Mouse (Mus musculus) hindbrain, embryonic 14.5 days (tissue): ENCODE results near the gene A930017K11Rik. TPM values are rescaled to one million over a fixed set of nuclear protein-coding genes. Genes with fewer than 3 reads are reported as not detected.

ENCODE experiments used
- ATAC-seq: fragments of 200-750 bp; cut with Nextera tagmentation; 2 replicates; pipeline ENCODE4 v1.8.0; 2017; ENCODE audit warnings: moderate number of reproducible peaks, mild to moderate bottlenecking, moderate TSS enrichment, moderate library complexity; ENCODE audit not compliant: low FRiP score
- DNase-seq: peaks from one replicate; pipeline ENCODE4 v3.0.0-alpha.2; 2015; ENCODE audit warnings: low spot score
- H3K27ac ChIP-seq: fragments of 300-500 bp; sonication (generic); 2 replicates; pipeline ENCODE4 v1.5.1; 2014; ENCODE audit warnings: mild to moderate bottlenecking, moderate library complexity
- H3K27me3 ChIP-seq: fragments of 300-500 bp; sonication (generic); 2 replicates; pipeline ENCODE4 v1.6.1; 2014; ENCODE audit warnings: mild to moderate bottlenecking, low read length, mixed read lengths; ENCODE audit not compliant: control insufficient read depth, insufficient read depth
- H3K36me3 ChIP-seq: fragments of 300-500 bp; sonication (generic); replicated peaks from 2 replicates; pipeline ENCODE4 v1.6.1; 2014; ENCODE audit not compliant: control insufficient read depth, insufficient read depth
- H3K4me1 ChIP-seq: fragments of 300-500 bp; sonication (generic); replicated peaks from 2 replicates; pipeline ENCODE4 v1.6.1; 2014; ENCODE audit warnings: antibody characterized with exemption, low read length, mixed read lengths; ENCODE audit not compliant: control insufficient read depth, insufficient read depth
- H3K4me2 ChIP-seq: fragments of 300-500 bp; sonication (generic); replicated peaks from 2 replicates; pipeline ENCODE4 v1.6.1; 2014; ENCODE audit warnings: mild to moderate bottlenecking, moderate library complexity
- H3K4me3 ChIP-seq: fragments of 300-500 bp; sonication (generic); replicated peaks from 2 replicates; pipeline ENCODE4 v1.5.1; 2014; ENCODE audit warnings: mild to moderate bottlenecking, low read length
- H3K9ac ChIP-seq: fragments of 300-500 bp; sonication (generic); 2 replicates; pipeline ENCODE4 v1.6.1; 2014
- H3K9me3 ChIP-seq: fragments of 300-500 bp; sonication (generic); 2 replicates; pipeline ENCODE4 v1.6.1; 2016; ENCODE audit warnings: low read length; ENCODE audit not compliant: control insufficient read depth
- WGBS: fragments of 180-500 bp; shearing (Covaris S2); extraction: QIAGEN DNeasy Blood & Tissue Kit; methylation state at CpG from one replicate; pipeline ENCODE4 v1.1.7; 2014; 5-methylcytosine and 5-hydroxymethylcytosine counted together
- polyA plus RNA-seq: library from polyadenylated mRNA; unstranded; fragments of >200 nt; fragmentation: Nextera tagmentation; extraction: Ambion mirVana; gene quantifications from 2 replicates; pipeline ENCODE4 v1.2.1, GENCODE M21; 2014

The A930017K11Rik gene
- polyA plus RNA-seq, 1 experiment from 2014 or later = 0.44 TPM

GRCm38 (mm10) chr17:25961566-25961965 lies 9.2 kb upstream of the A930017K11Rik start:
- ATAC-seq (no peak), DNase-seq (no peak)
- 94% methylated on average over 5 of the region's 5 CpGs for WGBS
- Histone ChIP-seq H3K4me2 (no peak overlapping the region), H3K27ac (no peak overlapping the region), H3K27me3 (no peaks in the 10 kb centered on the region), H3K9ac (no peak overlapping the region), H3K4me1 (no peaks in the 10 kb centered on the region), H3K4me3 (no peak overlapping the region), H3K9me3 (no peaks in the 10 kb centered on the region), H3K36me3 (peaks cover 40% of the 10 kb centered on the region)

- no peak for ATAC-seq
Observed at GRCm38 (mm10) chr17:25959630-25960467, 7.5 kb upstream of the A930017K11Rik start.

GRCm38 (mm10) chr17:25958771-25959494 lies 6.6 kb upstream of the A930017K11Rik start:
- Histone ChIP-seq H3K9me3 (no peaks in the 10 kb centered on the region), H3K27me3 (no peaks in the 10 kb centered on the region), H3K4me1 (no peaks in the 10 kb centered on the region), H3K4me3 (no peak overlapping the region), H3K4me2 (no peak overlapping the region), H3K36me3 (peaks cover 27% of the 10 kb centered on the region), H3K27ac (no peak overlapping the region), H3K9ac (no peak overlapping the region)
- no peak for DNase-seq
- ATAC-seq = no peak
- 89% methylated on average over 11 of the region's 11 CpGs for WGBS

More at GRCm38 (mm10) chr17:25959630-25960467, 7.5 kb upstream of the A930017K11Rik start:
- no peak for DNase-seq
- Histone ChIP-seq H3K4me3 (no peak overlapping the region), H3K36me3 (peaks cover 36% of the 10 kb centered on the region), H3K27me3 (no peaks in the 10 kb centered on the region), H3K9ac (no peak overlapping the region), H3K9me3 (no peaks in the 10 kb centered on the region), H3K4me1 (no peaks in the 10 kb centered on the region), H3K27ac (no peak overlapping the region), H3K4me2 (no peak overlapping the region)
- 92% methylated on average over 21 of the region's 23 CpGs for WGBS

GRCm38 (mm10) chr17:25957586-25958051 lies 5.3 kb upstream of the A930017K11Rik start:
- Histone ChIP-seq H3K27ac (no peak overlapping the region), H3K9me3 (no peaks in the 10 kb centered on the region), H3K4me1 (no peaks in the 10 kb centered on the region), H3K4me3 (no peak overlapping the region), H3K9ac (no peak overlapping the region), H3K36me3 (peaks cover 26% of the 10 kb centered on the region), H3K4me2 (no peak overlapping the region), H3K27me3 (peaks cover 11% of the 10 kb centered on the region)
- no peak for DNase-seq
- no peak for ATAC-seq
- 68% methylated on average over 14 of the region's 14 CpGs for WGBS

GRCm38 (mm10) chr17:25956631-25957030 lies 4.3 kb upstream of the A930017K11Rik start:
- no peak overlapping the region for H3K9ac ChIP-seq
- WGBS = 86% methylated on average over 7 of the region's 7 CpGs
- ATAC-seq = no peak

GRCm38 (mm10) chr17:25956201-25956600 lies 3.8 kb upstream of the A930017K11Rik start:
- DNase-seq (no peak), ATAC-seq (0 out of 2 replicates have a peak, but pooled peaks have one; percentile 39)
- WGBS = 56% methylated on average over 7 of the region's 7 CpGs
- Histone ChIP-seq H3K4me3 (no peak overlapping the region), H3K36me3 (peaks cover 13% of the 10 kb centered on the region), H3K27ac (peak overlapping the region; percentile 14; the same call in 1 of the 2 replicates), H3K27me3 (peaks cover 25% of the 10 kb centered on the region), H3K9me3 (no peaks in the 10 kb centered on the region), H3K4me2 (no peak overlapping the region), H3K9ac (no peak overlapping the region), H3K4me1 (peaks cover 9% of the 10 kb centered on the region)

More at GRCm38 (mm10) chr17:25956631-25957030, 4.3 kb upstream of the A930017K11Rik start:
- H3K27me3 ChIP-seq = peaks cover 21% of the 10 kb centered on the region
- no peaks in the 10 kb centered on the region for H3K9me3 ChIP-seq
- H3K4me2 ChIP-seq = no peak overlapping the region
- H3K27ac ChIP-seq = peak overlapping the region; percentile 14; the same call in 1 of the 2 replicates
- peaks cover 5% of the 10 kb centered on the region for H3K4me1 ChIP-seq
- DNase-seq = no peak
- H3K4me3 ChIP-seq = no peak overlapping the region
- peaks cover 16% of the 10 kb centered on the region for H3K36me3 ChIP-seq

GRCm38 (mm10) chr17:25955736-25956135 lies 3.4 kb upstream of the A930017K11Rik start:
- no peaks in the 10 kb centered on the region for H3K9me3 ChIP-seq
- DNase-seq = no peak
- no peak overlapping the region for H3K9ac ChIP-seq
- H3K4me1 ChIP-seq = peaks cover 11% of the 10 kb centered on the region
- ATAC-seq = no peak
- no peak overlapping the region for H3K4me2 ChIP-seq
- H3K27ac ChIP-seq = no peak overlapping the region
- no peak overlapping the region for H3K4me3 ChIP-seq
- 76% methylated on average over 3 of the region's 3 CpGs for WGBS
- peaks cover 29% of the 10 kb centered on the region for H3K27me3 ChIP-seq
- peaks cover 13% of the 10 kb centered on the region for H3K36me3 ChIP-seq

- Histone ChIP-seq H3K9me3 (no peaks in the 10 kb centered on the region), H3K4me3 (no peak overlapping the region)
- DNase-seq = no peak
Observed at GRCm38 (mm10) chr17:25954671-25955070, 2.3 kb upstream of the A930017K11Rik start.

GRCm38 (mm10) chr17:25953161-25953560 lies 796 bp upstream of the A930017K11Rik start:
- no peak for DNase-seq
- no peaks in the 10 kb centered on the region for H3K9me3 ChIP-seq
- H3K27me3 ChIP-seq = peaks cover 41% of the 10 kb centered on the region
- H3K4me1 ChIP-seq = peaks cover 11% of the 10 kb centered on the region
- no peak overlapping the region for H3K4me3 ChIP-seq
- H3K9ac ChIP-seq = no peak overlapping the region
- WGBS = 79% methylated on average over 5 of the region's 5 CpGs
- no peak for ATAC-seq
- no peaks in the 10 kb centered on the region; the same call in 1 of the 2 replicates for H3K36me3 ChIP-seq
- H3K4me2 ChIP-seq = no peak overlapping the region
- no peak overlapping the region for H3K27ac ChIP-seq

More at GRCm38 (mm10) chr17:25954671-25955070, 2.3 kb upstream of the A930017K11Rik start:
- no peak overlapping the region for H3K27ac ChIP-seq
- peaks cover 11% of the 10 kb centered on the region for H3K4me1 ChIP-seq
- no peak overlapping the region for H3K9ac ChIP-seq
- peaks cover 13% of the 10 kb centered on the region for H3K36me3 ChIP-seq
- WGBS = 86% methylated on average over 2 of the region's 2 CpGs
- H3K27me3 ChIP-seq = peaks cover 40% of the 10 kb centered on the region
- H3K4me2 ChIP-seq = no peak overlapping the region
- no peak for ATAC-seq
